Comparison of ENCODE assay signal across 33 mouse cellular contexts in genomic region chr9:92879812-92880211, GRCm38 (mm10).
"Had no signal": no experiment of that assay in that cellular context is flagged by ENCODE, and none has a peak within 500 bp of the region (broad histone marks: within the 10 kb centered on the region; RNA-seq: fewer than 3 reads in every experiment).

No protein-coding gene starts in this region.

- H3K27ac ChIP-seq: heart, embryonic 10.5 days; heart, embryonic 13.5 days; heart, embryonic 15.5 days; hindbrain, embryonic 10.5 days; hindbrain, embryonic 12.5 days; hindbrain, embryonic 13.5 days; hindbrain, embryonic 14.5 days; hindbrain, embryonic 15.5 days; hindbrain, postnatal 0 days; kidney, embryonic 15.5 days; kidney, postnatal 0 days; layer of hippocampus, adult 2 months; left cerebral cortex, adult 2 months had no signal

- H3K36me3 ChIP-seq: heart, embryonic 10.5 days; heart, embryonic 12.5 days; heart, embryonic 13.5 days; heart, embryonic 15.5 days; hindbrain, embryonic 10.5 days; hindbrain, embryonic 12.5 days; hindbrain, embryonic 13.5 days; hindbrain, embryonic 15.5 days; kidney, embryonic 15.5 days had no signal

- H3K9ac ChIP-seq: heart, embryonic 12.5 days; heart, embryonic 13.5 days; heart, embryonic 15.5 days; hindbrain, embryonic 12.5 days; hindbrain, embryonic 13.5 days; hindbrain, embryonic 14.5 days; hindbrain, embryonic 15.5 days; kidney, embryonic 15.5 days had no signal

- DNase-seq: heart, postnatal 10 days; heart, postnatal 14 days; heart, postnatal 36 days; heart, postnatal 4 days; kidney, adult 11 months; kidney, adult 18-20 months; kidney, adult 2 months; kidney, adult 8-10 months; kidney, adult 9 months; kidney, postnatal 10 days; kidney, postnatal 14 days; kidney, postnatal 25 days; kidney, postnatal 36 days; kidney, postnatal 4 days; layer of hippocampus, adult 9-11 months; layer of hippocampus, postnatal 36 days had no signal

- ATAC-seq: hindbrain, embryonic 16.5 days; hindbrain, postnatal 0 days; inflammation-experienced regulatory T-cells, adult 6 months had no signal

- H3K27me3 ChIP-seq: heart, embryonic 12.5 days; heart, embryonic 13.5 days; heart, embryonic 15.5 days; hindbrain, embryonic 12.5 days; hindbrain, embryonic 13.5 days; hindbrain, embryonic 15.5 days; kidney, embryonic 15.5 days had no signal

- H3K4me3 ChIP-seq: heart, embryonic 10.5 days; heart, embryonic 12.5 days; heart, embryonic 13.5 days; heart, embryonic 15.5 days; hindbrain, embryonic 10.5 days; hindbrain, embryonic 12.5 days; hindbrain, embryonic 13.5 days; hindbrain, embryonic 15.5 days; kidney, embryonic 15.5 days; layer of hippocampus, adult 2 months; left cerebral cortex, adult 2 months had no signal

- H3K4me1 ChIP-seq: heart, embryonic 10.5 days; heart, embryonic 12.5 days; heart, embryonic 13.5 days; heart, embryonic 15.5 days; hindbrain, embryonic 15.5 days; kidney, embryonic 15.5 days had no signal

- H3K4me2 ChIP-seq: heart, embryonic 11.5 days; heart, embryonic 12.5 days; heart, embryonic 13.5 days; heart, embryonic 15.5 days; hindbrain, embryonic 12.5 days; hindbrain, embryonic 13.5 days; hindbrain, embryonic 14.5 days; hindbrain, embryonic 15.5 days; kidney, embryonic 15.5 days had no signal

- H3K9me3 ChIP-seq: heart, embryonic 10.5 days; heart, embryonic 12.5 days; heart, embryonic 13.5 days; heart, embryonic 15.5 days; hindbrain, embryonic 10.5 days; hindbrain, embryonic 12.5 days; hindbrain, embryonic 13.5 days; hindbrain, embryonic 15.5 days; kidney, embryonic 15.5 days had no signal
